Mouse (Mus musculus) 3134 (cell line): ENCODE results near the gene Prph.

Experiments
- DNase-seq: peaks from one replicate; pipeline ENCODE4 v3.0.0-alpha.2; 2011; ENCODE audit warnings: low spot score; ENCODE audit not compliant: insufficient read length; ENCODE audit errors: extremely low read depth

Gene Prph

DNA sequence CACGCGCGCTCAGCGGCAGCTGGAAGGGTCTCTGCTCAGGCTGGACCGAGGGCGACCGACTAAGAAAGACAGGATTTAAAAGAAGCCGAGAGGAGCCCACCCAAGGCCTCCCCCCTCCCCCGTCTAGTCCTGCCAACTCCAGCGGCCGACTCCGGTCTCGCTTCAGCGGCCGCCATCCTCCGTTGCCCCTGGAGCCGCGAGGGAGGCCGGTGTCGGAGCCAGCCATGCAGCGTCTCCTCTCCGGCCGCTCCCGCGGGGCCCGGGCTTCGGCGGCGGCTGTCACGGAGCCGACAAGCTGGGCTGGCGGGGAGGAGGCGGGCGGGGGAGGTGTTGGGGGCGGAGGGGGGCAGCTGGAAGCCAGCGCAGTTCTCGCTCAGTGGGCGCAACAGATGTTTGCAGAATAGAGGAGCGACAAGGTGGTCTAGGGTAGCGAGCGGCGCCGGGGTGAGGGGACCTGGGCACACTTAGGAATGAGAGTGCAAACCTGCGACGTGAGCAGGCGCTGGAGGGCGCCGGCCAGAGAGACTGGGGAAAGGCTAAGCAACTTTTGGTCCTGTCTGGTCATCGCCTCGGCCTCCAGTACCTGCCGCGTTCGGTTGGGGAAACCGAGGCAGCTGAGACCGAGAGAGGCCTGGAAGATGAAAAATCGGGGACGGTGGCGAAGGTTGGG is 42.0 kb downstream of the Prph start:
- DNase-seq, result no peak

DNA sequence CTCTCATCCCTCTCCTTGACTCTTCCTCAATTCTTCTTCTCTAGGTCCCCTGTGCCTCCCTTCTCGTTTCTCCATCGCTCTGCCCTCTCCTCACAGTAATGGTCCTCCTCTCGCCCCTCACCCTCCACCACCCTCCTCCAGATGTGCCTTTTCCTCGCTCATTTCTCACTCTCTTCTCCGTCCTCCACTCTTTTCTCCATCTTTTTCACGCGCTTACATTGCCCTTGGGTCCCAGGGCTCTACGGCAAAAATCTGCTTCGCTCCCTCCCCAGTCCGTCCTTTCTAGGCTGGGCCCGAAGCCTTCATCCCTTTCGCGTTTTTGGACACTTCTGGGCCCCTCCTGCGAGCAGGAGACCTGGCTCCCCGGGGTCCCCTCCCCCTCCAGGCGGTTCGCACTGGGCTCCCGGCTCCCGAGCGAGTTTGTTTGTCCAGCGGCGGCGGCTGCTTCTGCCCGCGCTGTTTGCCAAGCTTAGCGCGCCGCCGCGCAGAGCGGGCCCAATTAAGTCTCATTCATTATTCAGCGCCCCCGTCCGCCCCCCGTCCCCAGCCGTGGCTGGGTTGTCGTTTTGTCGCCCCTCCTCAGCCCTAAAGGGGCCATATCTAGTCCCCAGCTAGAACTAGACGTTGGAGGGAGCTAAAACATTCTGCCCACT is 43.0 kb downstream of the Prph start:
- no peak for DNase-seq

DNA sequence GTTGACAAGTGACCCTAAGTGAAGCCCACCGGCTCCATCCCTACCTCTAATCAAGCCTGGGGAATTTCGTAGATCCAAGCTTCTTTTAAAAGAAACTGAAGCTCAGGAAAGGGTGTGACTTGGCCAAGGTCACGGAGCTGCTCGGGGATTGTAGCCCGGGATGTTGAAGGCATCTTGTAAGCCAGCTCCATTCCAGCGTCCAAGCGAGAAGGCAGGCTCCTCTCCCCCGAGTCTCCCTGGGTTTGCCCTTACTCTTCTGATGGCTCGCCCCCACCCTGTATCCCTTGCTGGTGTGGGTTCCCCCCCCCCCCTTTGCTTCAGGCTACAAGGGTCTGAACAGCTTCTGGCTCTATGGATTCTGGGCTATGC is 43.5 kb downstream of the Prph start:
- no peak for DNase-seq

DNA sequence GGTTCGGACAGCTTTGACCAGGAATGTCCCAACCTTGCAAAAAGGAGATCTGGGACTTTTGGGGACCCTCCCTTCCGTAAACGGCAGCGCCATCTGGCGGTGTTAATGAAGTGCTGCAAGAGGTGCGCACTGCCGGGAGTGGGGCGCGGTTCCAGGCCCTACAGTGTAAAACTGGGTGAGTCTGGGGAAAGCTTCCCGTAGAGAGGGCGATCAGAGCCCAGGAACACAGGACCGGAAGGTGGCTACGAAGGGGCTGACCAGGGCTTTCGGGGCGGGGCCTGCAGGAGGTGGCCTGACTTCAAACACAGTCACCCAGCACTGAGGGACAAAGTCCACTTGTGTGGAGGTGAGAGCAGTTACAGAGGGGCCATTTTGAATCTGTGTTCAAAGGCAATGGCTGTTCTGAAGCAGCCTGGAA is 44.2 kb downstream of the Prph start:
- peak; percentile 88 for DNase-seq

DNA sequence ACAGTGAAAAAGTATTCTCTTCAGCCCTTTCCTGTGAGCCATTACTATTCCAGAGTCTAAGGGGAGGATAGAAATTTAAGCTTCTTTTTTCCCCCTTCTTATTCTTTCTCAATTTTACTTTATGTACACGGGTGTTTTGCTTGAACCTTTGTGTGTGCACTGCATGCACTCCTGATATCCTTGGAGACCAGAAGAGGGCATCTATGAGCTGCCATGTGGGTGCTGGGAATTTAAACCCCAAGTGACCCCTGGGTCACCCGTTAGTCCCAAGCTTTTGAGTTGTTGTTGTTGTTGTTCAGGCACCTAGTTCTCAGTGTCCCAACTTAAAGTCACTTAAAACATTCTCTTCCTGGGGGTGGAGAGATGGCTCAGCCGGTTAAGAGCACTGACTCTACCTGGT is 45.0 kb downstream of the Prph start:
- no peak for DNase-seq

DNA sequence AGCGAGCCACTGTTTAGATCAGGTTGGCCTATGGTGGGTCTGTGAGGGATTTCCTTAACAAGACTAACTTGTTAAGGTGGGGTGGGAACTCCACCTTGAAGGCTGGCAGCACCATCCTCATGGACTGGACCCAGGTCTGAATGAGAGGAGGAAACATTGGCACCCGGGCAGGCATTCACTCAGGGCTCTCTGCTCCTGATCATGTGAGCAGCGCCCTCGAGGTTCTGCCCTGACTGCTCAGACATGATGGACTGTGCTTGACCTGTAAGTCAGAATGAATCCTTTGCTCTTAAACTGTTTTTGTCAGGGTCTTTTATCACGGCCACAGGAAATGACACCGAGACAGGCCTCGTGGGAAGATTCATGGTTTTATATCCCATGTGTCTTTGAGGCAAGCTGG is 50.3 kb downstream of the Prph start:
- DNase-seq, result no peak

DNA sequence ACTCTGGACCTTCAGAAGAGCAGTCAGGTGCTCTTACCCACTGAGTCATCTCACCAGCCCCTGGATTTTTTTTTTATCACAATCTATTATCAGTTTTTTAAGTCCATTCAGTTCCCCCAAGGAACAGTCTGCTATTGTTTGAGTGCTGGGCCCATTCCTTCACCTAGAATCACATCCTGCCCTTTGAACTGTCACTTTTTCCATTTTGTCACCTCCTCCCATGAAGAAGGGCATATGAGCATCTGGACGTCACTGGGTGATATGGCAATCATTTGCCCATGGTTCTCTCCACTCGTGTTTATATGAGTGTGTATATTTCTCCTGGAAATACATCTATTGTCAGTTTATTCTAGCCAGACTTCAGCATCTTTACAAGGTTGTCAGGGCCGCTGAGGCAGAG is 52.9 kb downstream of the Prph start:
- DNase-seq, result no peak
